8 mouse cellular contexts compared by ENCODE assay signal in the genomic region with DNA sequence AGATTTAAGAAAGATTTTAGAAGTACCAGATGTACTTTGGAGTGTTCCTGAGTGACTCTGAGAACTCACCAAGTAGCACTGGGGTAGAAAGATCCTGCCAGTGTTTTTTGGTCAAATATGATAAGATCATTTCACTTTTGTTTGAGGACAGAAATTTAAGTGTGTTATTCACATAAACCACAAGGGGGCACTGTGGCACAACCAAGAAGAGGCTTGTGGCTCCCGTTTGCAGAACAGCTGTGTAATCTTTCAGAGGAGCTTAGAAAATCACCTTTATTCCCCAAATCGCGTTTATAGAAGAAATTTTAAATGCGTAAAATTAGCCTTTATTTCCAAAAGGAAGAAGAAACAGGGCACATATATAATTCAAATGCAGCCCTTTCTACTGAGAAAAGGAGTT.
DNase-seq lines count a peak whose midpoint lies in the region; ATAC-seq and TF ChIP-seq lines count a peak whose summit lies in the region.

No protein-coding gene starts in this region.

- no peaks in the 10 kb centered on the region for H3K9me3 ChIP-seq in forebrain, embryonic 13.5 days (replicated peaks)
- no peaks in the 10 kb centered on the region for H3K9me3 ChIP-seq in forebrain, embryonic 10.5 days
- no peaks in the 10 kb centered on the region for H3K9me3 ChIP-seq in liver, embryonic 12.5 days (replicated peaks)

- no peak overlapping the region for H3K4me3 ChIP-seq in forebrain, embryonic 13.5 days
- no peak overlapping the region for H3K4me3 ChIP-seq in forebrain, embryonic 10.5 days
- H3K4me3 ChIP-seq in liver, adult 2 months (ENCODE audit: insufficient read depth, low read depth, low read length), result no peak overlapping the region
- no peak overlapping the region for H3K4me3 ChIP-seq in liver, embryonic 12.5 days

- no peaks in the 10 kb centered on the region for H3K27me3 ChIP-seq in forebrain, embryonic 13.5 days
- no peaks in the 10 kb centered on the region for H3K27me3 ChIP-seq in forebrain, embryonic 10.5 days (ENCODE audit: poor library complexity, severe bottlenecking)
- no peaks in the 10 kb centered on the region for H3K27me3 ChIP-seq in liver, adult 2 months (ENCODE audit: control insufficient read depth, insufficient read depth, low read length)
- no peaks in the 10 kb centered on the region for H3K27me3 ChIP-seq in liver, embryonic 12.5 days (replicated peaks)

- 7% methylated on average over 4 of the region's 4 CpGs for WGBS in forebrain, embryonic 13.5 days
- 11% methylated on average over 4 of the region's 4 CpGs for WGBS in forebrain, embryonic 10.5 days
- 7% methylated on average over 4 of the region's 4 CpGs for WGBS in liver, adult 2 months
- 12% methylated on average over 4 of the region's 4 CpGs for WGBS in liver, embryonic 12.5 days (ENCODE audit: insufficient replicate concordance)

- H3K4me1 ChIP-seq in forebrain, embryonic 13.5 days, result no peaks in the 10 kb centered on the region
- H3K4me1 ChIP-seq in forebrain, embryonic 10.5 days, result no peaks in the 10 kb centered on the region
- no peaks in the 10 kb centered on the region for H3K4me1 ChIP-seq in liver, adult 2 months (ENCODE audit: control insufficient read depth, insufficient read depth, low read length)
- no peaks in the 10 kb centered on the region for H3K4me1 ChIP-seq in liver, embryonic 12.5 days

- DNase-seq in forebrain, embryonic 10.5 days (ENCODE audit: extremely low spot score, low spot score), result no peak
- peak; percentile 62 for DNase-seq in liver, adult 2 months (ENCODE audit: extremely low read depth, low read depth, low spot score)
- DNase-seq in brain, adult 2 months (ENCODE audit: low read depth, low spot score), result peak; percentile 84
- DNase-seq in lung, postnatal 14 days, result peak; percentile 44
- DNase-seq in thymus, postnatal 4 days, result peak; percentile 35

- H3K36me3 ChIP-seq in forebrain, embryonic 13.5 days (ENCODE audit: poor library complexity, severe bottlenecking), result no peaks in the 10 kb centered on the region
- no peaks in the 10 kb centered on the region for H3K36me3 ChIP-seq in forebrain, embryonic 10.5 days (replicated peaks)
- no peaks in the 10 kb centered on the region for H3K36me3 ChIP-seq in liver, adult 2 months (ENCODE audit: control insufficient read depth, insufficient read depth, low read length)
- no peaks in the 10 kb centered on the region for H3K36me3 ChIP-seq in liver, embryonic 12.5 days

- H3K27ac ChIP-seq in forebrain, embryonic 13.5 days, result no peak overlapping the region
- no peak overlapping the region for H3K27ac ChIP-seq in forebrain, embryonic 10.5 days
- no peak overlapping the region for H3K27ac ChIP-seq in liver, adult 2 months (replicated peaks; ENCODE audit: insufficient read depth, low read depth, low read length)
- no peak overlapping the region for H3K27ac ChIP-seq in liver, embryonic 12.5 days

- TF ChIP-seq CTCF in liver, adult 2 months (IDR thresholded peaks at IDR 0.05; ENCODE audit: low read depth, low read length), result peak; percentile 61

- no peaks in the 10 kb centered on the region for H3K79me2 ChIP-seq in liver, adult 2 months (ENCODE audit: control insufficient read depth, insufficient read depth, low read length)

- H3K9ac ChIP-seq in forebrain, embryonic 13.5 days, result no peak overlapping the region
- H3K9ac ChIP-seq in liver, adult 2 months (ENCODE audit: low read depth, low read length), result no peak overlapping the region
- H3K9ac ChIP-seq in liver, embryonic 12.5 days, result no peak overlapping the region

- TF ChIP-seq POLR2A in liver, adult 2 months (IDR thresholded peaks at IDR 0.05; ENCODE audit: extremely low read depth, insufficient read depth, low read length), result no peak

- ATAC-seq in forebrain, embryonic 13.5 days, result 0 out of 2 replicates have a peak, but pooled peaks have one; percentile 14
- ATAC-seq in liver, embryonic 12.5 days, result no peak
- ATAC-seq in granulocyte monocyte progenitor cell, adult 5-6 weeks (replicated peaks; ENCODE audit: poor library complexity, severe bottlenecking), result peak; percentile 55

- H3K4me2 ChIP-seq in forebrain, embryonic 13.5 days, result no peak overlapping the region
- no peak overlapping the region for H3K4me2 ChIP-seq in liver, embryonic 12.5 days
